Mouse (Mus musculus) embryonic fibroblast, embryonic 13.5 days (primary cell): Measurements from ENCODE around the gene Slc31a2.

Source experiments
- CTCF ChIP-seq: IDR thresholded peaks from 2 replicates; pipeline ENCODE4 v1.5.1; 2011; ENCODE audit warnings: mild to moderate bottlenecking, control low read depth, low read length, moderate library complexity, borderline replicate concordance; ENCODE audit not compliant: insufficient read depth
- POLR2A ChIP-seq: IDR thresholded peaks from 2 replicates; pipeline ENCODE4 v1.6.1; 2011; ENCODE audit warnings: low read depth, mild to moderate bottlenecking, control low read depth, low read length, moderate library complexity

DNA sequence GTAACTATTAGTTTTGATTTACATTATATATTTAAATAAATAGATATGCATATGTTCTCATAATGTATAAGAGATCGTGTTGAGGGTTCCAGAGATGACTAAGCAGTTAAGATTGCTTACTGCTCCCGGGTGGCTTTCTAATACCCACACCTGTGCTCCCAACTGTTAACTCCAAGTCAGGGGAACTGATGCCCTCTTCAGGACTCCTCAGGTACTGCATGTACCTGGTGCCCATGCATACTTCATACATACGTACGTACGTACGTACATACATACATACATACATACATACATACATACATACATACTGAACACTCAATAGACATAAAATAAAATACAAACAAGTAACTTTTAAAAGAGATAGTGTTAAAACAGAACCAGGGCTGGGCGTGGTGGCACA, 32.9 kb upstream of the Slc31a2 start:
- TF ChIP-seq CTCF (no peak), POLR2A (no peak)
